Mouse (Mus musculus): ENCODE results near the gene Gtpbp1.

The Gtpbp1 gene

DNA sequence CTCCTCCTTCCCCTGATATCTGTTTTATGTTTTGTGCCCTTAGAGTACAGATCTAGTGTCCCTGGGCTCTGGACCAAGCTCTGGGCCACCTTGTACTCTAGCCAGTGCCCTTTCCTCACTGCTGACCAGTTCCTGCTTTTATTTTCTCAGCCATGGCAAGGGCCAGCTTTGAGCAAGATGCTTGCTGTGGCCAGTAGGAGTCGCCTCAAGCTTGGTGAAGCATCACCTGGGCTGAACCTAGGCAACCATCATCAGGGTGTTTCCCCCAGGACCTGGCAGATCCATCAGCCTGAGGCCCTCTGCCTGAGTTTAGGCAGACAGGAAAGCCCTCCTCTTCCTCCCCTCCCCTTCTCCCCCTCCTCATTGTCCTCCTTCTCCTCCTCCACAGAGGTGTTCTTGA, 32.8 kb downstream of the Gtpbp1 start:
- DNase-seq (ENCODE audit: low spot score in 2 of 2): no peak

DNA sequence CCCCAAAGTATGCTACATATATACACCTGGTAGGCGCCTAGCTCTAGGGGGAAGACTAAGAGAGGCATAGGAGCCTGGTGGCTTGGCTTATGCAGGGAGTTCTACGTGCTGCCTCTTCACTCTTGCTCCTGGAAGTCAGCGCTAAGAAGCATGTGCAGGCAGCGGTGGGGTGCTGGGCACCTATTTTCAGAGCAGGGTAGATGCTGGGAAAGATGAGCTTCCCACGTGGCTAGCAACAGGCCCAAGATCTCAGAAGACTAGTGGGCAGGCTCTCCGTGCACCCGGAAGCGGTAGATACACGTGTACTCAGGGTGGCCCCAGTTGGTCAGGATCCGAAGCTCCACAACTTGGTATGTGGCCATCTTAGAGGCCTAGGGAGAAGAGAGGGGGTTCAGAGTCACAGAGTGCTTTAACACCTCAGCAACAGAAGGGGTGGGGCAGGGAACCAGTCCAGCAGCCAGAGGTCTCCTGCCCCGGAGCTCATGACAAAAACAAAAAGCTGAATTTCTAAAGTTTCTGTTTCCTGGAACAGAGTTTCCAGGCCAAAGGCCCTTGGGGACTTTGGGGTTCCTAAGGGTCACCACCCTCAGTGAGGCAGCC, 34.6 kb downstream of the Gtpbp1 start:
- DNase-seq (ENCODE audit: low spot score in 2 of 2): peak; percentile 57 to 69

DNA sequence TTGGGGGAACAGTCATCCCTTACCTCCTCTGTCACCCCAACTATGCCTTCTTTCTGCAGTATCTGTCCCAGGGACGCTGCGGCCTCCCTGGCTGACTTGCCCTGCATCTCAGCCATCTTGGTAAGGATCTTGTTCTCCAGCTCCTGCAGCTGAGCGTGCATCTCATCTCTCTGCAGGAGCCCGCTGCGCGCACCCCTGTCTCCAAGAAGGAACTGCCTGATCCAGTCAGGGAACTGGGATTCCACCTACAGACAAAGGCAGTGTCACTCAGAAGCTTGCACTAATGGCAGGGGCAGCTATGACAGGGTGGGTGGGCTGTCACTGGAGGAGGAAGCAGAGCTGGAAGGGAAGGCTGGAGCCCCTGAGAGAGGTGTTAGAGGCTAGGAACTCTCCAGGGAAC, 37.2 kb downstream of the Gtpbp1 start:
- no peak for DNase-seq (ENCODE audit: low spot score in 2 of 2)

DNA sequence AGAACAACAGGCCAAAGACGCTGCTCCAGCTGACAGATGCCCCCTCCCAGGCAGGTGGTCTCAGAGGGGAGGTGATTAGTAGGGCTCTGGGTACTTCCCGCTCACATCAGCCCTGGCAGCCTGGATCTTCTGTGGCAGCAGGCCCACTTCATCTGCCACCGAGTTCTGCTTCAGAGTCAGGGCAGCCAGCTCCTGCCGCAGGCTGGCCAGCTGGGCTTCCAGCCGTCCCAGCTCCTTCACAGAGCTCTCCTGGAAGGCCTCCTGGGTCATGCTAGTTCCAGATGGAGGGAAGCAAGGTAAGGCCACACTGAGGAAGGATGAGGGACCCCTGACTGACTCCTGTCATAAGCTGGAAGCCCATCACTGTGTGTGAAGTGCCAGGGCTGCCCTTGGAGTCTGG, 37.7 kb downstream of the Gtpbp1 start:
- DNase-seq (ENCODE audit: low spot score in 2 of 2): no peak

DNA sequence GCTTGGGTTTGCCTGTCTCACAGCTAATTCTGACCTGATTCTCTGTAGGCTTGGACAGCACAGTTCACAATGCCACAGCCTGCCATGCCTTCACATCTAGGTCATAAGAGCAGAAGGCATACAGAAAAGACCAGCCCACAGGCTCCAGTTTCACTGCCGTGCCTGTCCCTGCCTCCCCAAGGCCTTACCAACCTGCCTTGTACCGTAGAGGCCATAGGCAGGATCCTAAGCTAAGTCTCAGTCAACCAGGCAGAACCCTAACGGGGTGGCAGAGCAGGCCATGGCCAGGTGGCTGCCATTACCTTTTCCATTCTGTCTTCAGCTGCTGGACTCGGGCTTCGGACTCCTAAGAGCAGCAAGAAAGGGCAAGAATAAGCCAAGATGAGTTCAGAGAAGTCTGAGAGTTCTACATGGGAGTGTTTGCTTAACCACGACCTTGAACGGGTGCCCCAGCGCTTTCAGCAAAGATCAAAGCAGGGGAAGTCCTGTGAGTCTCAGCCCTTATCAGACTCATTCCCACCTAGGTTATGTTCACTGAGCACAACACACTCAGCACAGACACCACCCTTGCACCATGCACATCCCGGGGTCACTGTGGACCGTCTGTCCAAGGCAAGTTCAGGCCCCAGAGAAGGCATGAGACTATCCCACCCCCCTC, 38.2 kb downstream of the Gtpbp1 start:
- DNase-seq (ENCODE audit: low spot score in 2 of 2): no peak

DNA sequence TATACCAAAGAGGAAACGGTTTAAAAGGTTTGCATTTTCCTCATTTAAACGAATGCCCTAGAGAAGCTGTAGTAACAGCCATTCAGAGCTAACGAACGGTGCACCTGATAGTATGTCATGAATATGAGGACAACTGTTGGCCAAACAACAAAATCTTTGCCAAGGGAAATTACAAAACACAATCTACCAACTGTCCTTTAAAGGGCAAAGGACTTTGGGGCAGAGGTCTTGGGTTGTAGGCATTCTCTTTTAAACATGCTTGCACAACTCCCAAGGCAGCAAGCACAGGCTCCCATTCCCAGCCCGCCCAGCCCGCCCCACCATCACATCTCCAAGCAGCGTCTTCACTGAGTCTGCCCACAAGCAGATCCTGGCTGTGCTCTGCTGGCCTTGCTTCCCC, 40.9 kb downstream of the Gtpbp1 start:
- DNase-seq (ENCODE audit: low spot score in 2 of 2): no peak

DNA sequence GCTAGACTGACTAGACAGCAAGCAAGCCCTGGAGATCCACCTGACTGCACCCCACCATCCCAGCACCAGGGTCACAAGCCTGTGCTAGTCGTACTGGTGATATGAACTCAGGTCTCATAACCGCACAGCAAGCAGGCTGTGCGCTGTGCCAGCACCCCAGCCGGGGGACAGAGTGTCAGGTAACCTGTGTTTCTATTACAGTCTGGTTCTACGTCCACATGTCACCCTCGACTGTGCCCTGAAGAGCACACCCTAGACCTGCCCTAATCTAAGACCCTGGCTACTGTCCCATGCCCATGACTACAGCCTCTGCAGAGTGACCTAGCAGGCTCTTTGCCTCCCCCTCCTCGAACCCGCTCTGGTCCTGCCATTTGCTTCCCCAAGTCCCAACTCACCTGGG, 42.5 kb downstream of the Gtpbp1 start:
- DNase-seq (ENCODE audit: low spot score in 2 of 2): no peak

DNA sequence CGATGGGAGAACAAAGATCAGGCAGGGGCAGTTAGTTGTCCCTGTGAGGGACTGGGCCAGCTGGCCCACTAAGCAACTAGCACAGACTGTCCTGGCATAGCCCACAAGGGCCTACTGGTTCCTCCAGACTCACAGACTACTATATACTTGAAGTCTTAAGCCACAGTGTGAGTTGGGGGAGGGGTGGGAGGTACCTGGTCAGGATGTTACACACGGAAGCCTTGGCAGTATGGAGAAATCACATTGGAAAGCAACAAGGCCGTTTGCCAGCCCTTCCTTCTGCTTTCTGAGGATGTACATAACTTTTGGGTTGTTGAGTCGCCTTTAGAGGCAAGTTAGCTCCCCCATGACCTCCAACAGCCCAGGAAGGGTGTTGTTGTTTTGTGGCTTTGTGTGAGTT, 43.0 kb downstream of the Gtpbp1 start:
- DNase-seq (ENCODE audit: low spot score in 2 of 2): no peak

DNA sequence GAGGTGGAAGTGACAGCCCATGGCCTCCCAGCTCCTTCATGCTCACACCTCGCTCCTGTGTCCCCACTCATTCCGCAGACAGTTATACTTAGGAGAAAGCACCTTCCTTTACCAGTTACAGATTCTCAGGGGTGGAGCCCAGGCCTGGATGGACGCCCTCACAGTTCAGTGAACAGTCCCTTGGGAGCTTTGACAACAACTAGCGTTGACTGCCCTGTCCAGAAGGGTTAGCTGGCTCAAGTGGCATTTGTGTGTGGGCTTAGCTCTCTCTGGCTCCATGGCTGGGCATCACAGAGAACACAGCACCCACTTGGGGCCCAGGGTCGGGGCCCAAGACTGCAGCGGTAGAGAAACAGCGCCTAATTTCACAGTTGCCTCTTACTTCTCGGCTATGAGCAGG, 43.7 kb downstream of the Gtpbp1 start:
- DNase-seq (ENCODE audit: low spot score in 2 of 2): no peak

DNA sequence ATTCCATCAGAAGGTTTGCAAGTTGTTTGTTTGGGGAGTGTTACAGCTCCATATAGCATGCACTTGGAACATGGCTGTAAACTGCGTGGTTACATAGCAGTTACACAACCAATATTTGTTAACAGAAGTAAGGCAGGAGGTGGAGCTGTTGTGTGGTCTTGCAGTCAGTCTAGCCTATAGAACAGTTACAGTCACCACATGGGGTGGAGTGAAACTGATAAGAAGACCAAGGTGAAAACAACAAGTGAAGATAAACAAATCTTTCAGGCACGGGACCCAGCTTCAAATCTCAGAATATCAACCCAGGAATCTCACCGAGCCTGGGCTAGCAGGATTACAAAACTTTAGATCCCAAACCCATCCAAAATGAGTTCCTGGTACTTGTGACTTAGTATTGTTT, 50.1 kb downstream of the Gtpbp1 start:
- DNase-seq (ENCODE audit: low spot score in 2 of 2): no peak

DNA sequence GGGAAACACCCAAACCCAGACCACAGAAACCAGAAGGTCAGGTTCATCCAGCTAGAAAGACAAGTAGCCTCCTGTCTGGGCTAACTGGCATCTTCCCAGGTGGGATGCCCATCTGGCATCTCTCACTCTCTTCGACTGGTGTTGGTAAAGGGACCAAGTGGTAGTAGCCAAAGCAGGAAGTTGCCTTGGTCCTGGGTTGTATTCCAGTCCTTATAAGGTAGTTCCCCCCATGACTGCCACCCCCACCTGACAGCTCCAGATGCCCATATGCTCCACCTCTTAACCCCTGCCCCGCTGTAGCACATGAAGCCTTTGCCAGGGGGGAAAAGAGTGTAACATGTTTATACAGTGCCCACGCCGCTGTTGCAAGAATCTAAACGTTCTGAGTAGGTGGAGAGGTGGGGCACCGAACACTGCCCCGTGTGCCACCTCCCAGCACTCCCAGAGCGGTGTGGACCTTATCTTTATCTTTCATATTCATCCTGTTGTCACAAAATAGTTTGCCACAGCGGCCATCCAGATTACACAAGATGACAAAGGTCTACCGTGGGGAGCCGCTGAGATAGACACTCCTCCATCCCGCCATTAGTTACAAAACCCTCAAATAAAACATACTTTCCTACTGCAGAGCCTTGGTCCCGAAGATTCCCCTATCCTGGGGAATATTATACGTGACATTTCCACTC, 50.7 kb downstream of the Gtpbp1 start:
- DNase-seq (ENCODE audit: low spot score in 2 of 2): no peak

DNA sequence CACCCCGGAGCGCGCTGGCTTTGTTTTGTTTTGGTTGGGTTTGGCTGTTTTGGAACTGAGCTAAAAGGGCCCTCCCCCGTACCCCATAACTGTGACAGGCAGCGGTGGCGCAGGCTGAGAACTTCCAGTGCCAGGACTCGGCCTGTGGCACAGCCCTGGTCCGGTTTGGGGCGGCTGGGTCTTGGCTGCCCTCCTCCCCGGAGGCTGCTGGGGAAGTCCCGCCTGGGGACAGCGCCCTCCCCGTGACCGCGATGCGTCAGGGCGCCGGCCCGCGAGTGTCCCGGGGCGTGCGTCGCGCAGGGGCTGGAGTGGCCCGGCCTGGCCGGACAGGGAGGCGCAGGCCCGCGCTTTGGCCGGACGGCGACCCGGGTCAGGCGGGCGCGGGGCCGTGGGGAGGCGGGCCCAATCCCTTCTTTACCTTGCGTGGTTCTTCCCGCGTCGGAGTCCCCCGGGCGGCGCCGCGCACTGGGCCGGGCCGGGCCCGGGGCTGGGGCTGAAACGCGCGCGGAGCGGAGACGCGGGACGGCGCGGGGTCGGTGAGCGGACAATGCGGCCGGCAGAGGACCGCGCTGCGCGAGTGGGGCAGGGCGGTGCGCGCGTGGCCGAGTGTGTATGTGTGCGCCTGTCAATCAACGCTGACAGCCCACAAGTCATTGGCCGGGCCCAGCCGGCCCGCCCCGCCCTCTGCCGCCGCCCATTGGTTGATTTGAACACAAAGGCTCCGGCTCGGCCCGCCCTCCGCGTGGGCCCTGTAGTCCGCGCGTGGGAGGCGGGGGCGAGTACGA, 51.5 kb downstream of the Gtpbp1 start, which contains the start of gene Sun2:
Sun2 (minus strand) TSS at position 616 of the 785 bp plus-strand sequence.
- DNase-seq (ENCODE audit: low spot score in 2 of 2): peak; percentile 90 to 94

DNA sequence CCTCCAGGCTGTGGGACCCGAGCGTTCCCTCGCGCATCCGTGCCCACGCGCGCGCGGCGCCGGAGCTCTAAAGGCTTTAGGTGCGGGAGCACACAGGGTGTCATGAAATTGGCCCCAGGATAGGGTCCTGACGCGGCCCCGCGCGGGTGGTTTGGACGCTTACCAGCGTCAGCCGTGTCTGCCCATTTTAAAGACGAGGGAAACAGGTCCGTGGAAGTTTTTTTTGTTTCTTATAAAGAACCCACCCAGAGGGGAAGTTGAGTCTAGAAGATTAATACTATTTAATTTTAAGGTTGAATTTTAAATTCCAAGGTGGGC, 52.0 kb downstream of the Gtpbp1 start:
- DNase-seq (ENCODE audit: low spot score in 2 of 2): no peak

DNA sequence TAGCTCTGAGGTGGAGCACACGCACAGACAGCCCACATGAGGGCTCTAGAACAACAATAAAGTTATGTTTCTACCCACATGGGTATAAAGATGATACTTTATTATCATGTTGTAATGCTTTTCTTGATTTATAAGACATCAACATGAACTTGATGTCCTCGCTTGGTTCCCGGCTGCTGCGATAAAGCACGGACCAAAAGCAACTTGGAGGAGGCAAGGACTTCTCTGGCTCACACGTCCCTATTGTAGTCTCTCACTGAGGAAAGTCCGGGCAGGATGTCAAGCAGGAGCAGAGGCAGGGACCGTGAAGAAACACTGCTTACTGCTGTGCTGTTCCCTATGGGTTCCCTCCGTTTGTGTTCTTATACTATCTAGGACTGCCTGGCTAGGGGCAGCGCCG, 53.4 kb downstream of the Gtpbp1 start:
- no peak for DNase-seq (ENCODE audit: low spot score in 2 of 2)

DNA sequence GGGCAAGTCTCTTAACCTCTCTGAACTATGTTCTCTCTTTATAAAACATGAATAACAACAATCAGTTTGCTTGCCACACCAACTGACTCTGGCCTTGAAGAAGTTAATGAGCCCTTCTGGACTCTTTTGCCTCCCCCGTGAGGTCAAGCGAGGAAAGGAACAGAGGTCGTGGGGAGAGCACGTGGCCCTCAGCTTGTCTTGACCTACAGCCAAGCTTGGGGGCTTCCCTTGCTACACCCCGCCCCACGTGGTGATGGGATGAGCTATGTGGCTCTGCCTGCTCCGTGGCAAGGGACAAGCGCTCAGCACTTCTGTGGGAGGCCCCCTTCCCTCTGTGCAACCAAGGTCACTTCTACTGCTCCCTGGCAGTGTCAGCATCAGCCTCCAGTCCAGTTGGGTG, 54.1 kb downstream of the Gtpbp1 start:
- no peak for DNase-seq (ENCODE audit: low spot score in 2 of 2)

DNA sequence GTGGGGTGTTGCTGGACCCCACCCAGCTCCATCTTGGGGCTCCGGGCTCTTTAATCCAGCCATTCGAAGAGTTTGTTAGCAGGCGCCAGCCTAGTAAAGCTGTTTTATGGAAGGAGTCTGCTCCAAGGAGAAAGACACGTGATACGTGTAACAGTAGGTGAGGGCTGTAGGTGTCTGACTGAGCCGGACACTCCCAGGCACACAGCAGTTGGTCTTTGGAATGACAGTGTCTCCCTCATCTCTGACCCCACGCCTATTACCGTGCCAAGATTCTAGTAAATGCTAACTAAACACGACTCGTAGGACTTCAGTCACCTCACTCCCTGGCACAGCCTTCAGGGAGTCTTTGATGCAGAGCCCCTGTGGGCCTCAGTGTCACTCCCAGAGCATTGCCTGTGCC, 54.7 kb downstream of the Gtpbp1 start:
- DNase-seq (ENCODE audit: low spot score in 2 of 2): no peak

DNA sequence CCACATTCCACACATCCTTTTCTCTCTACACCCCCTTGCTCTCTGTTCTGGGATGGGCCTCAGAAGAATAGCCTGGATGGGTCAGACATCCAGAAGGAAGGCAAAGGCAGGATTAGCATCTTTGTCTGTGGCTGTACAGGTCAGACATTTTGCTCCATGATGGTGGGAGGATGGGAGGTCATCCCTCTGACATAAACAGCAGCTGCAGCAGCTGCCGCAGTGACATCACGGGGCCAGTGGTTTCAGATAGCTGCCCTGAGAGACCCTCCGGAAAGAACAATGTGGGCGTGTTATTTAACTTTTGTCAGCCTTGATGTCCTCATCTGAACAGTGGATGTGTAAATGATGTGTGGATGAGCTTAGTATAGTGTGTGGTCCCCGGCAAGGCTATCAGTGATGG, 55.2 kb downstream of the Gtpbp1 start:
- no peak for DNase-seq (ENCODE audit: low spot score in 2 of 2)

DNA sequence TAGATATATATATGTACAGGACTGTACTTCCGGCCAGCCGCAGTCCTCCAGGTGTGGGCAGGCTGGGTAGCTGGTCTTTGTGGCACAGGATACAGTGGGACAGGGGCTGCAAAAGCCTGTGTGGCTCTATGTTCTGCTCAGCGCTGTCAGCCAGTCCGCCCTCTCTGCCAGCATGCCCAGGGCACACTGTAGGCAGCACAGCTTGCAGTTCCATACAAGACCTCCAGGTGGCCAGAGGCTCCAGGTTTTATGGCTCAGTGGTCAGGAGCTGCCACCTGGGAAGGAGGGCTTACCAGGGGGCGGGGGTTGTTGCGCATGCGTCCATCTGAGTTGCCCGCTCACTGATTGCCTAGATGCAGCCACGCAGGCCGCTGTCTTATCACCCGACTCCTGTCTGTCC, 57.4 kb downstream of the Gtpbp1 start:
- no peak for DNase-seq (ENCODE audit: low spot score in 2 of 2)

DNA sequence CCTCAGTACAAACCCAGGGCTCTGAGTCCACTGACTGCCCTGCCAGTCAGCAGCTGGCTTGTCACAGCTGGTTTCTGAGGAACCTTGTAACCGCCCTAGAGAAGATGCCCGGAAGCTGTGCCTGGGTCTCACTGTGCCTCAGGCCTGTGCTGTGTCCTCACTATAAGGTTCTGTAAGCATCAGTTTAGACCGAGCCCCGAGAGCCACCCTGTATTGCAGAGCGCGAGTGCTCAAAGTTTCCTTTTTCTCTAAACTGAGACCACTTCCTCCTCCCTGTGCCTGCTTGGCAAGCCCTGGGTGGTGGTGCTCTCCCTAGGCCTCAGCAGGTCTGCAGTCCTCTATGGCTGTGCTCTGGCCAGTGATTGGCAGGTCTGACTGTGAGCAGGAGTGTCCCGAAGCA, 58.5 kb downstream of the Gtpbp1 start:
- no peak for DNase-seq (ENCODE audit: low spot score in 2 of 2)

DNA sequence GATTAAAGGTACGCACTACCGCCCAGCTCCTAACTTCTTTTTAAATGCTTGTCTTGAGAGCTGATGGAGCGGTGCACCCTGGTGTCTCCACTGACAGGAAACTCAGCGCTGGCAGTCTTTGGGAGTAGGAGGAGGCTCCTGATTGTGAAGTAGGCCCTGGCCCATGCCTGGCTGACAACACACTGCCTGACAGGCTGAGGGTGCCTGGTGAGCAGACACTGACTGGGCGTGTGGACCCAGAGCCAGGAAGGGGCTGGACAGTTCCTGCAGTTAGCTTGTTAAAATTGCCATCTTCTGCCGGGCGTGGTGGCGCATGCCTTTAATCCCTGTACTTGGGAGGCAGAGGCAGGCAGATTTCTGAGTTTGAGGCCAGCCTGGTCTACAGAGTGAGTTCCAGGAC, 59.6 kb downstream of the Gtpbp1 start:
- DNase-seq (ENCODE audit: low spot score in 2 of 2): no peak

DNA sequence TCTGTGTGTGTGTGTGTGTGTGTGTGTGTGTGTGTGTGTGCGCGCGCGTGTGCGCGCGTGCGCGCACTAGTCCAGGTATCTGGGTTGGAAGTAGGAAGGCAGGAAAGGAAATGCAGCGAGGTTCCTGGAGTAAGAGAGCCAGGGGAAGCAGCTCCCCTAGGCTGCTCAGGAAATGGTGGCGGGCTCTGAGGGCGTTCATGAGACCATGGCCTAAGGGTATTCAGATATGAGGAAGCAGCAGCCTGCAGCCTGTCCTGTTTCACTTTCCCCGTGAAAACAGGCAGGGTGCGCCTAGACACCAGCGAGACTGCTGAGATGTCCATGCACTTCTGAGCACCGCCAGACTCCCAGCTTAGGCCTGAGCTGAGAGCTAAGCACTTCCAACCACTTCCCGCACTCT, 61.1 kb downstream of the Gtpbp1 start:
- DNase-seq (ENCODE audit: low spot score in 2 of 2): no peak

DNA sequence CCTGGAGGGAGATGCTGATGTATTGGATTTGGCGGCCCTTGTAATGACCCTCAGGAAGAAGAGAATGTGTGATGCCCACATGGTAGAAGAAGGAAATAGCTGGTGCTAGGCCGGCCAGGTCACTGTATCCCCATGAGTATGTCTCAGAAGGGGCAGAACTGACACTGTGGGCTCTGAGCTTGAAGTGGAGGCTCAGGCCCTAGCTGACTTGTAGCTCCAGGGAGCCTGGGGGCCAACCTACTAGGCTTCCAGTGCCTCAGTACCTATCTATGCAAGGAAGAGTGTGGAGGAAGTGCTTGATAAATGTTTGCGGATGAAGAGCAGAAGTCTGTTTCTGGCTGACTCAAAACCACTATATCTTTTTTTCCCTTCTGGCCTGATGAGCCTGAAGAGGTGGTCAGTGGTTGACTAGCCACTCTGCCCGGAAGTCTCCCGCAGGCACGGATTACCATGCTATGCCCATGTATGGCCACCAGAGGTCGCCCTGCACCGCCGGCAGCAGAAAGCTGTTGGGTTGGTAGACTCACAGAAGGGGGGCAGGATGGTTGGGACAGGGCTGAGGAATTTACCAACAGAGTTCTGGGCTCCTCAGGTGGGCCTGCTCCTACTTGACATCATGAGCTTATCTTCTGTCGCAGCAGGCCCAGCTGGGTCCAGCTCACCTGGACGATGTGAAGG, 62.2 kb downstream of the Gtpbp1 start:
- DNase-seq (ENCODE audit: low spot score in 2 of 2): peak; percentile 81 to 85

Measured in frontal cortex, postnatal 36 days (tissue).